Mouse (Mus musculus): ENCODE results near the gene Slx4ip. TPM values are rescaled to one million over a fixed set of nuclear protein-coding genes. Genes with fewer than 3 reads are reported as not detected.

The Slx4ip gene
- polyA plus RNA-seq, 1 experiment, result 10.7 TPM

DNA sequence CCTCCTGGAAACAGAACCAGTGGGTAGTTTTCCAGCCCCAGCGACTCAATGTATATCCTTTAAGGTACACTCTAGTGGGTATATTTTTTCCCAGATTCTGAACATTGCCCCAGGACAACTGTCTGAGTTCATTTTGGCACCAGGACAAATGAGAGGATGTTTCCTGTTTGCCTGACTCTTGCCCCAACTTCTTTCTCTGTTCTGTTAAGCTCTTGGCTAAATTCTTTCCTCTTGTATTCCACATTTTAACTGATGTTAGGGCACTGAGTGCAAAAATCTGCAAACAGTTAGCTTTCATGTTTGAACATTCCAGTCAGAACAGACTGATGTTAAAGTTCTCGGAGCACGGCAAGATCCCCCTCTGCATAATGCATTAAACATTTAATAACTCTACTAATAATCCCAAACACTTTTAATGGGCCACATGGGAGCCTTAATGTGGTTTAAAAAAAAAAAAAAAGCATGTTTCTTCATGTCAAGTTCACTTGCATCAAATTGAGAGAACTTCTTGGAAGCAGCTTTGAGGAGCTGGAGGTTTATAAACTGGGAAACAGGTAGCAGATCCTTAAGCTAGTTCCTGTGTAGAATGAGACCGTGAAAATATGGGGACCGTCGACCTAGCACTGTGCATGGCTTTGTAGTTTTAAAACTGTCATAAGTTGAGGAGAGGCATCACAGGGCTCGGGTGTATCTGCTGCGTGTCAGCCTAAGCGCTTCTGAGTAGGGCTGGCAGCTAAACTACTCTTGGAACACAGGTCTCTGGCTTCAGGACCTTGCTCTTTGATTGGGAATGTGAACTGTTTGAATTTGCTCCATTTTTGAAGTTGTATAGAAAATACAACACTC is 64.9 kb downstream of the Slx4ip start:
- no peak for TF ChIP-seq CTCF (IDR thresholded peaks at IDR 0.05; ENCODE audit: low read depth, low read length)
- TF ChIP-seq POLR2A (IDR thresholded peaks at IDR 0.05; ENCODE audit: insufficient read depth, low read length), result no peak
- TF ChIP-seq EP300 (IDR thresholded peaks at IDR 0.05; ENCODE audit: insufficient read depth, low read depth, low read length), result no peak
- Histone ChIP-seq H3K4me3 (ENCODE audit: low read depth, low read length) (no peak overlapping the region), H3K9ac (ENCODE audit: low read depth, poor library complexity, severe bottlenecking) (no peak overlapping the region), H3K27ac (ENCODE audit: insufficient read depth, low read length) (no peak overlapping the region), H3K27me3 (ENCODE audit: control insufficient read depth, insufficient read depth, low read length, poor library complexity, severe bottlenecking) (no peaks in the 10 kb centered on the region), H3K36me3 (ENCODE audit: control insufficient read depth, insufficient read depth, low read length, poor library complexity, severe bottlenecking) (no peaks in the 10 kb centered on the region), H3K4me1 (ENCODE audit: control insufficient read depth, insufficient read depth, low read length) (no peaks in the 10 kb centered on the region), H3K9me3 (replicated peaks; ENCODE audit: control insufficient read depth, insufficient read depth, low read length, poor library complexity, severe bottlenecking) (no peaks in the 10 kb centered on the region)

GRCm38 (mm10) chr2:136958697-136959096 is 67.7 kb downstream of the Slx4ip start:
- Histone ChIP-seq H3K36me3 (ENCODE audit: control insufficient read depth, insufficient read depth, low read length, poor library complexity, severe bottlenecking) (no peaks in the 10 kb centered on the region), H3K4me3 (ENCODE audit: low read depth, low read length) (no peak overlapping the region), H3K27me3 (ENCODE audit: control insufficient read depth, insufficient read depth, low read length, poor library complexity, severe bottlenecking) (no peaks in the 10 kb centered on the region), H3K27ac (ENCODE audit: insufficient read depth, low read length) (no peak overlapping the region), H3K4me1 (ENCODE audit: control insufficient read depth, insufficient read depth, low read length) (no peaks in the 10 kb centered on the region), H3K9ac (ENCODE audit: low read depth, poor library complexity, severe bottlenecking) (no peak overlapping the region), H3K9me3 (replicated peaks; ENCODE audit: control insufficient read depth, insufficient read depth, low read length, poor library complexity, severe bottlenecking) (no peaks in the 10 kb centered on the region)
- no peak for TF ChIP-seq POLR2A (IDR thresholded peaks at IDR 0.05; ENCODE audit: insufficient read depth, low read length)

DNA sequence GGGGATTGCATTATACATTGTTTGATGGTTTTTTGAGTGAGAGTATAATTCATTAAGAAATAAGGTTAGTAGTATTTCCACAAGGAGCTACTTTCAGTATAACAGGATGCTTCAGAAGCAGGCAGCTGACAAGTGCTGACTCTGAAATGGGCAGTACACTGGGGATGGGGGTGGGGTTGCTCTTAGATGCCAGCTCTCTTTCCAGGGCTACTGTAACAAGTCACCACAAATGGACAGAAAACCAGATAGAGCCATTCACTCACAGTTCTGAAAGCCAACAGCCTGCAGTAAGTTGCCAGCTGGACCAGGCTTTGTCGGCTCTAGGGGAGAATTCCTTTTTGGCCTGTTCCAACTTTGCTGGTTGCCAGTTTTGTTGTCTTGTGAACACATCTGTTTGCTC is 84.8 kb downstream of the Slx4ip start:
- TF ChIP-seq CTCF (IDR thresholded peaks at IDR 0.05; ENCODE audit: low read depth, low read length) (no peak), EP300 (IDR thresholded peaks at IDR 0.05; ENCODE audit: insufficient read depth, low read depth, low read length) (no peak), POLR2A (IDR thresholded peaks at IDR 0.05; ENCODE audit: insufficient read depth, low read length) (no peak)
- Histone ChIP-seq H3K9ac (ENCODE audit: low read depth, poor library complexity, severe bottlenecking) (no peak overlapping the region), H3K27ac (ENCODE audit: insufficient read depth, low read length) (no peak overlapping the region), H3K4me3 (ENCODE audit: low read depth, low read length) (no peak overlapping the region), H3K27me3 (ENCODE audit: control insufficient read depth, insufficient read depth, low read length, poor library complexity, severe bottlenecking) (no peaks in the 10 kb centered on the region), H3K4me1 (ENCODE audit: control insufficient read depth, insufficient read depth, low read length) (no peaks in the 10 kb centered on the region), H3K36me3 (ENCODE audit: control insufficient read depth, insufficient read depth, low read length, poor library complexity, severe bottlenecking) (no peaks in the 10 kb centered on the region), H3K9me3 (replicated peaks; ENCODE audit: control insufficient read depth, insufficient read depth, low read length, poor library complexity, severe bottlenecking) (no peaks in the 10 kb centered on the region)

- Histone ChIP-seq H3K9me3 (replicated peaks; ENCODE audit: control insufficient read depth, insufficient read depth, low read length, poor library complexity, severe bottlenecking) (no peaks in the 10 kb centered on the region), H3K36me3 (ENCODE audit: control insufficient read depth, insufficient read depth, low read length, poor library complexity, severe bottlenecking) (no peaks in the 10 kb centered on the region), H3K27ac (ENCODE audit: insufficient read depth, low read length) (no peak overlapping the region), H3K4me1 (ENCODE audit: control insufficient read depth, insufficient read depth, low read length) (no peaks in the 10 kb centered on the region), H3K27me3 (ENCODE audit: control insufficient read depth, insufficient read depth, low read length, poor library complexity, severe bottlenecking) (no peaks in the 10 kb centered on the region), H3K9ac (ENCODE audit: low read depth, poor library complexity, severe bottlenecking) (no peak overlapping the region), H3K4me3 (ENCODE audit: low read depth, low read length) (no peak overlapping the region)
- TF ChIP-seq CTCF (IDR thresholded peaks at IDR 0.05; ENCODE audit: low read depth, low read length), result no peak
- no peak for TF ChIP-seq EP300 (IDR thresholded peaks at IDR 0.05; ENCODE audit: insufficient read depth, low read depth, low read length)
- no peak for TF ChIP-seq POLR2A (IDR thresholded peaks at IDR 0.05; ENCODE audit: insufficient read depth, low read length)
These were observed 88.2 kb downstream of the Slx4ip start for GRCm38 (mm10) chr2:136979056-136979772.

- H3K4me1 ChIP-seq (ENCODE audit: control insufficient read depth, insufficient read depth, low read length), result no peaks in the 10 kb centered on the region
- H3K27ac ChIP-seq (ENCODE audit: insufficient read depth, low read length), result no peak overlapping the region
- H3K4me3 ChIP-seq (ENCODE audit: low read depth, low read length), result no peak overlapping the region
- H3K9ac ChIP-seq (ENCODE audit: low read depth, poor library complexity, severe bottlenecking), result no peak overlapping the region
- H3K27me3 ChIP-seq (ENCODE audit: control insufficient read depth, insufficient read depth, low read length, poor library complexity, severe bottlenecking), result no peaks in the 10 kb centered on the region
- no peaks in the 10 kb centered on the region for H3K36me3 ChIP-seq (ENCODE audit: control insufficient read depth, insufficient read depth, low read length, poor library complexity, severe bottlenecking)
- H3K9me3 ChIP-seq (replicated peaks; ENCODE audit: control insufficient read depth, insufficient read depth, low read length, poor library complexity, severe bottlenecking), result no peaks in the 10 kb centered on the region
- TF ChIP-seq EP300 (IDR thresholded peaks at IDR 0.05; ENCODE audit: insufficient read depth, low read depth, low read length) (no peak), POLR2A (IDR thresholded peaks at IDR 0.05; ENCODE audit: insufficient read depth, low read length) (no peak), CTCF (IDR thresholded peaks at IDR 0.05; ENCODE audit: low read depth, low read length) (no peak)
These were observed 90.3 kb downstream of the Slx4ip start for GRCm38 (mm10) chr2:136981062-136981879.
